Mouse (Mus musculus): ENCODE data around the gene Rybp. TPM values are rescaled to one million over a fixed set of nuclear protein-coding genes. Genes with fewer than 3 reads are reported as not detected.

The Rybp gene
- polyA plus RNA-seq, 1 experiment, result 0.28 TPM

DNA sequence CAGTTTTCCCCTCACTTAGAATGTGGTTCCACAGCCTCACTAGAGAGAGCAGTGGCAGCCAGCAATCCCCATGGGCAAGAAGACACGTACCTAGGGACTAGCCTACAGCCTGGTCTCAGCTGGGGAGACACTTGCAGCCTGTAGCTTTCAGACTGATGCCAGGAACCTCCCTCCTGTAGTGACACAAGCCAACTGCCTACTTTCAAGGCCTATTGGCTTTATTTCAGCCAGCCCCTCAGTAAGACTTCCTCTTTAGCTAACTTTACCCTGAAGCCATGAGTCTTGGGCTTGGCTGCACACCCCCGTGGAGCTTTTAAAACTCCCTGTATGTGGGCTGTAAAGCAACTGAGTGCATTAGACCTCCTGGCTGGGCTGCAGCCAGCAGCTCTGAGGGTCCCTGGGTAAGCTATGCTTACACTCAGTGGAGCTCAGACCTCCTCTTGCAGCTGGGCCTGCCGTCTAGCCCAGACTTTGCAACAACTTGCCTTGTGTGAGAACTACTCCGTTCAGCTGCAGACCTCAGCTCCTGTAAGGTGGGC is 94.5 kb downstream of the Rybp start:
- peaks cover 4% of the 10 kb centered on the region for H3K27me3 ChIP-seq (ENCODE audit: control insufficient read depth)
- no peaks in the 10 kb centered on the region for H3K36me3 ChIP-seq (ENCODE audit: control insufficient read depth)
- no peaks in the 10 kb centered on the region for H3K9me3 ChIP-seq (ENCODE audit: control insufficient read depth, low read length)
- H3K4me3 ChIP-seq (replicated peaks), result no peak overlapping the region
- H3K4me1 ChIP-seq (ENCODE audit: control insufficient read depth), result peaks cover 26% of the 10 kb centered on the region
- TF ChIP-seq TAL1 (IDR thresholded peaks at IDR 0.05; ENCODE audit: low read length) (no peak), GATA1 (IDR thresholded peaks at IDR 0.05; ENCODE audit: low read length) (no peak)

DNA sequence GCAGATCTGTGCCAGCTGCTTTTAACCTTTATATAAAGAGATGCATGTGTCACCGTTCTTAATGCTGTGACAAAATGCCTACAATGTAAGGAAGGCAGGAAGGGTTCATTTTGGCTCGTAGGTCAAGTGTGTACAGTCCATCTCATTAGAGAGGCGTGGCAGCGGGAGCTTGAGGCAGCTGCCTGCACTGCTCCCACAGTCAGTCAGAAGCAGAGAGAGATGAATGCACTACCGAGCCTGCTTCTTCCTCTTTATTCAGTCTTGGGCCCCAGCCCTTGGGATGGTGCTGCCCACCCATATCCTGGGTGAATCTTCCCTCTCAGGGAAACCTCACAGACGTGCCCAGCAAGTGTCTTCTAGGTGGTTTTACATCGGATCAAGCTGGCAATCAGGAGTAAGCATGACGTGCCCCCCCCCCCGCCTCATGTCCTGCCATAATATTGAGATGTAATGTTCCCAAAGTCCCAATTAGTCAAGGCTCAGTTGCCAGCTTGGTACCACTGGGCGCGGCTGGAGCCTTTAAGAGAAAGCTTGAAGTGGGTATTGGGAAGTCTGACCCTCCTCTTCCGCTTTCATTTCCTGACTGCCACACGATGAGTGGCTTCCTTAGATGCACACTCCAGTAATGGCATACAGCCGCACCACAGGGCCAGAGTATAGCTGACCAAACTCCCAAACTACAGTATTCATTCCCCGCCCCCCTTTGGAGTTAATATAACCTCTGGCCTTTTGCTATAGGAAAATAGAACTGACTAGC is 96.3 kb downstream of the Rybp start:
- TF ChIP-seq TAL1 (IDR thresholded peaks at IDR 0.05; ENCODE audit: low read length) (no peak), GATA1 (IDR thresholded peaks at IDR 0.05; ENCODE audit: low read length) (no peak)
- Histone ChIP-seq H3K4me3 (replicated peaks) (no peak overlapping the region), H3K4me1 (ENCODE audit: control insufficient read depth) (peaks cover 27% of the 10 kb centered on the region), H3K36me3 (ENCODE audit: control insufficient read depth) (no peaks in the 10 kb centered on the region), H3K27me3 (ENCODE audit: control insufficient read depth) (peaks cover 4% of the 10 kb centered on the region), H3K9me3 (ENCODE audit: control insufficient read depth, low read length) (no peaks in the 10 kb centered on the region)

- Histone ChIP-seq H3K4me3 (replicated peaks) (no peak overlapping the region), H3K36me3 (ENCODE audit: control insufficient read depth) (no peaks in the 10 kb centered on the region), H3K4me1 (ENCODE audit: control insufficient read depth) (peaks cover 27% of the 10 kb centered on the region), H3K9me3 (ENCODE audit: control insufficient read depth, low read length) (no peaks in the 10 kb centered on the region), H3K27me3 (ENCODE audit: control insufficient read depth) (peaks cover 4% of the 10 kb centered on the region)
- no peak for TF ChIP-seq TAL1 (IDR thresholded peaks at IDR 0.05; ENCODE audit: low read length)
- TF ChIP-seq GATA1 (IDR thresholded peaks at IDR 0.05; ENCODE audit: low read length), result no peak
Observed at GRCm38 (mm10) chr6:100190310-100190709, 97.0 kb downstream of the Rybp start.

GRCm38 (mm10) chr6:100188883-100189743 is 98.2 kb downstream of the Rybp start:
- H3K4me1 ChIP-seq (ENCODE audit: control insufficient read depth), result peaks cover 27% of the 10 kb centered on the region
- no peaks in the 10 kb centered on the region for H3K9me3 ChIP-seq (ENCODE audit: control insufficient read depth, low read length)
- peaks cover 4% of the 10 kb centered on the region for H3K27me3 ChIP-seq (ENCODE audit: control insufficient read depth)
- H3K36me3 ChIP-seq (ENCODE audit: control insufficient read depth), result no peaks in the 10 kb centered on the region
- no peak overlapping the region for H3K4me3 ChIP-seq (replicated peaks)
- no peak for TF ChIP-seq GATA1 (IDR thresholded peaks at IDR 0.05; ENCODE audit: low read length)
- TF ChIP-seq TAL1 (IDR thresholded peaks at IDR 0.05; ENCODE audit: low read length), result no peak

DNA sequence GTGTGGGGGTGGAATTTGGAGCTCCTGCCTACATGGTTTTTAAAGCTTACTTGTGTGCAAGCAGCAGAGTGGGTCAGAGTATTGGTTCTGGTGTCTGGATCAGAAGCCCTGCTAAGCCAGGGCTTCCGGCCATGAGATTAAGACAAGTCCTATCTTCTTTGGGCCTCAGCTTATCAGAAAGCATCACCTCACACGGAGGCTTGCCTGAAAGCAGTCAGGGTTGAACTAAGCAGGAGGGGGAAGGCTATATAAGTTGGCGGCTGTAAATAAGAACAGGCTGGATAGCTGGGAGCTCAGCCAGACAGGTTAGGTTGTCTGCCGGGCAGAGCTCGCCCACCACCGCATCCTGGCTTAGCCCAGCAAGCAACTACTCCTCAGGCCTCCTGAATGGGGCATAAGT is 99.5 kb downstream of the Rybp start:
- H3K36me3 ChIP-seq (ENCODE audit: control insufficient read depth), result no peaks in the 10 kb centered on the region
- peaks cover 27% of the 10 kb centered on the region for H3K4me1 ChIP-seq (ENCODE audit: control insufficient read depth)
- no peak overlapping the region for H3K4me3 ChIP-seq (replicated peaks)

DNA sequence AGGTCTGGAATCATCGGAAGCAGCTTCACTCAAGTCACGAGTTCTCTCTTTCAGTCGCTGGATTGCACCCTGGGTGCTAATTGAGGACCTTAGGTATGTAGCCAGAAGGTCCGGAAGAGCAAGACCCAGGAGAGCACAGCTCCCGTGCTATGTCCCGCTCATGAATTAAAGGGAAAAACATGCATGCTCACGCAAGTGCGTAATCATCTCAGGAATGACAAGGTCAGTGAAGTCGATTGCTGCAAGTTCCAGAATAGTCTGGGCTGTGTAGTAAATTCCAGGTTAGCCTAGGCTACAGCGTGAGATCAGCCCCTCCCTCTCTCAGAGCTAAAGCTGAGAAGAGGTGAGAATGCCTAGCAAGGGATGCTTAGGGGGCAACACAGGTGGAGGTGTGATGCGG is 100.5 kb downstream of the Rybp start:
- Histone ChIP-seq H3K4me3 (replicated peaks) (no peak overlapping the region), H3K27me3 (ENCODE audit: control insufficient read depth) (peaks cover 7% of the 10 kb centered on the region), H3K9me3 (ENCODE audit: control insufficient read depth, low read length) (no peaks in the 10 kb centered on the region), H3K36me3 (ENCODE audit: control insufficient read depth) (no peaks in the 10 kb centered on the region), H3K4me1 (ENCODE audit: control insufficient read depth) (peaks cover 27% of the 10 kb centered on the region)
- TF ChIP-seq TAL1 (IDR thresholded peaks at IDR 0.05; ENCODE audit: low read length) (no peak), GATA1 (IDR thresholded peaks at IDR 0.05; ENCODE audit: low read length) (no peak)

More for the DNA sequence above, 99.5 kb downstream of the Rybp start:
- no peaks in the 10 kb centered on the region for H3K9me3 ChIP-seq (ENCODE audit: control insufficient read depth, low read length)
- no peak for TF ChIP-seq GATA1 (IDR thresholded peaks at IDR 0.05; ENCODE audit: low read length)
- TF ChIP-seq TAL1 (IDR thresholded peaks at IDR 0.05; ENCODE audit: low read length), result no peak
- peaks cover 4% of the 10 kb centered on the region for H3K27me3 ChIP-seq (ENCODE audit: control insufficient read depth)

DNA sequence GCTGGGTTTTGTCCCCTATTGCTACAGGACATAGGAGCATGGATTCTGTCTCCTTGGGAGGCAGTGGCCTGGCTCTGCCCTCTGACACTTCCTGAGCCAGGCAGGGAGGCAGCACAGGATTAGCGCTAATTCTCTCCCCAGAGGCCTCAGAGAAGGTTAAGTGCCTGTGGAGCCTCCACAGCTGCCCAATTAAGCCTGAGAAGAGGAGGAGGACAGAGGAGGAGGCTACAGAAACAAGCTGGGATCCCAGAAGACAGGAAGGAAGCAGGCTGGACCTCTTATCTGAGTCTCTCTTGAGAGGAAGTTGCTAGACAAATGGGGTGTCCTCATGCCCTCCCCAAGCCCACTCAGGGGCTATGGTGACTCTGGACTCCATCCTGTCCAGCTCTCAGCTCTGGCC is 101.8 kb downstream of the Rybp start:
- Histone ChIP-seq H3K36me3 (ENCODE audit: control insufficient read depth) (no peaks in the 10 kb centered on the region), H3K27me3 (ENCODE audit: control insufficient read depth) (peaks cover 8% of the 10 kb centered on the region), H3K9me3 (ENCODE audit: control insufficient read depth, low read length) (no peaks in the 10 kb centered on the region), H3K4me3 (replicated peaks) (no peak overlapping the region), H3K4me1 (ENCODE audit: control insufficient read depth) (peaks cover 26% of the 10 kb centered on the region)
- no peak for TF ChIP-seq TAL1 (IDR thresholded peaks at IDR 0.05; ENCODE audit: low read length)
- TF ChIP-seq GATA1 (IDR thresholded peaks at IDR 0.05; ENCODE audit: low read length), result no peak

GRCm38 (mm10) chr6:100183344-100183743 is 103.9 kb downstream of the Rybp start:
- Histone ChIP-seq H3K9me3 (ENCODE audit: control insufficient read depth, low read length) (no peaks in the 10 kb centered on the region), H3K4me3 (replicated peaks) (no peak overlapping the region), H3K36me3 (ENCODE audit: control insufficient read depth) (no peaks in the 10 kb centered on the region), H3K4me1 (ENCODE audit: control insufficient read depth) (peaks cover 20% of the 10 kb centered on the region), H3K27me3 (ENCODE audit: control insufficient read depth) (peaks cover 4% of the 10 kb centered on the region)
- TF ChIP-seq TAL1 (IDR thresholded peaks at IDR 0.05; ENCODE audit: low read length) (no peak), GATA1 (IDR thresholded peaks at IDR 0.05; ENCODE audit: low read length) (no peak)

DNA sequence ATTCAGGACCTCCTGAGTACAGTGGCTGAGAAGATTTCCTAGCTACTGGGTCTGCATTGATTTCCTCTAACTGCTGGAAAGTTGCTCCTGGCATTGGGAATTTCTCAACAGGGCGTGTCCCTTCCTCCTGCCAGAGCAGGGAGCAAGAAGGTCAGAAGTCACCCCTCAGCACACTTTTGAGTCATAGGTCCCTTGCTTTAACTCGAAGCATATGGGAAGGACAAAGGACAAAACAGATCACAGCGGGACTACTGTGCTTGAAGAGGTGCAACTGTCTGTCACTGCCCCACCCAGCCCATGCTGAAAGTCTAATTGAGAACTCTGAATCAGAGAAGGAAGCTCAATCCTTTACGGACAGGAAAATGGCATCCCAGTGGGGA is 106.4 kb downstream of the Rybp start:
- Histone ChIP-seq H3K4me3 (replicated peaks) (no peak overlapping the region), H3K4me1 (ENCODE audit: control insufficient read depth) (peaks cover 19% of the 10 kb centered on the region), H3K9me3 (ENCODE audit: control insufficient read depth, low read length) (no peaks in the 10 kb centered on the region), H3K36me3 (ENCODE audit: control insufficient read depth) (no peaks in the 10 kb centered on the region), H3K27me3 (ENCODE audit: control insufficient read depth) (peaks cover 4% of the 10 kb centered on the region)
- TF ChIP-seq TAL1 (IDR thresholded peaks at IDR 0.05; ENCODE audit: low read length) (no peak), GATA1 (IDR thresholded peaks at IDR 0.05; ENCODE audit: low read length) (no peak)
